In genomic region chr17:29259489-29259888, GRCm38 (mm10) we compare ENCODE assay signal across 8 mouse cellular contexts. TPM values are rescaled to one million over a fixed set of nuclear protein-coding genes. Genes with fewer than 3 reads are reported as not detected.
DNase-seq lines count a peak whose midpoint lies in the region; ATAC-seq and TF ChIP-seq lines count a peak whose summit lies in the region.
"Had no signal": no experiment of that assay in that cellular context is flagged by ENCODE, and none has a peak within 500 bp of the region (broad histone marks: within the 10 kb centered on the region; RNA-seq: fewer than 3 reads in every experiment).

No protein-coding gene starts in this region.

- H3K9me3 ChIP-seq in G1E (replicated peaks), result no peaks in the 10 kb centered on the region
- no peaks in the 10 kb centered on the region for H3K9me3 ChIP-seq in forebrain, embryonic 10.5 days

- TF ChIP-seq POLR2A in brain, embryonic 14.5 days (IDR thresholded peaks at IDR 0.05; ENCODE audit: borderline replicate concordance, extremely low read depth, insufficient read depth, insufficient read length, poor library complexity, severe bottlenecking), result no peak

- DNase-seq in G1E (ENCODE audit: low spot score), result peak; percentile 56
- peak; percentile 89 for DNase-seq in brain, embryonic 14.5 days (ENCODE audit: low read depth)
- peak; percentile 84 for DNase-seq in forebrain, embryonic 10.5 days (ENCODE audit: extremely low spot score, low spot score)
- peak; percentile 84 to 88 for DNase-seq in heart, postnatal 14 days
- DNase-seq in layer of hippocampus, adult 9-11 months, result peak; percentile 61
- DNase-seq in lung, postnatal 4 days, result peak; percentile 81 to 87
- peak; percentile 81 for DNase-seq in skeletal muscle tissue, adult 2 months (ENCODE audit: low read depth, low spot score)

- no peak; the same call in 1 of the 2 replicates for ATAC-seq in G1E (ENCODE audit: extremely low read depth, insufficient number of reproducible peaks, low FRiP score, poor library complexity, severe bottlenecking)

- H3K27me3 ChIP-seq in G1E (ENCODE audit: insufficient read depth, low read length), result no peaks in the 10 kb centered on the region
- H3K27me3 ChIP-seq in forebrain, embryonic 10.5 days (ENCODE audit: poor library complexity, severe bottlenecking), result no peaks in the 10 kb centered on the region

- TF ChIP-seq CTCF in G1E (IDR thresholded peaks at IDR 0.05; ENCODE audit: low read depth, low read length), result peak; percentile 70
- peak; percentile 99 for TF ChIP-seq CTCF in brain, embryonic 14.5 days (IDR thresholded peaks at IDR 0.05; ENCODE audit: borderline replicate concordance, extremely low read depth, insufficient read depth, insufficient read length)

- 10% methylated on average over 3 of the region's 3 CpGs for WGBS in forebrain, embryonic 10.5 days

- intact Hi-C loops in heart, postnatal 14 days (cut with DNase I), result no loop called here

- no peak overlapping the region for H3K27ac ChIP-seq in forebrain, embryonic 10.5 days
- H3K27ac ChIP-seq: macrophage had no signal

- H3K36me3 ChIP-seq in G1E (replicated peaks), result peaks cover 73% of the 10 kb centered on the region
- H3K36me3 ChIP-seq in forebrain, embryonic 10.5 days (replicated peaks), result peaks cover 75% of the 10 kb centered on the region

- peak overlapping the region; percentile 72; the same call in 1 of the 2 replicates for H3K4me3 ChIP-seq in G1E (ENCODE audit: low read depth, low read length)
- H3K4me3 ChIP-seq in forebrain, embryonic 10.5 days, result peak overlapping the region; percentile 3; the same call in 1 of the 2 replicates

- H3K4me1 ChIP-seq in G1E (ENCODE audit: insufficient read depth, low read depth, low read length), result peaks cover 74% of the 10 kb centered on the region
- H3K4me1 ChIP-seq in forebrain, embryonic 10.5 days, result peaks cover 63% of the 10 kb centered on the region

RNA-seq across cellular contexts. Expression of gene Ppil1, which starts 4.5 kb away (rescaled TPM):
- total RNA-seq in G1E (2014; fragmentation: Nextera tagmentation), result 26.3 and 29.2 TPM in 2 replicates
- total RNA-seq in G1E (2017), result 79.4 and 80.9 TPM in 2 replicates
- 59.1 and 91.6 TPM in 2 replicates for polyA plus RNA-seq in G1E (2012)
- 66.6 and 73.3 TPM in 2 replicates for polyA plus RNA-seq in brain, embryonic 14.5 days (2012; rRNA removed)
- 230 and 235 TPM in 2 replicates for polyA plus RNA-seq in forebrain, embryonic 10.5 days (2016; fragmentation: Nextera tagmentation; extraction: Ambion mirVana)
- total RNA-seq in heart, postnatal 14 days (2021), result 10 to 100 TPM; 28.8 to 33.5 TPM

RNA-seq across cellular contexts. Expression of gene BC004004, which starts 9.1 kb away (rescaled TPM):
- total RNA-seq in G1E (2014; fragmentation: Nextera tagmentation) (68.0 and 85.4 TPM in 2 replicates), G1E (2017) (51.7 TPM in 2 replicates)
- 16.0 and 19.8 TPM in 2 replicates for polyA plus RNA-seq in G1E (2012)
- 80.8 and 84.9 TPM in 2 replicates for polyA plus RNA-seq in brain, embryonic 14.5 days (2012; rRNA removed)
- 54.6 and 56.6 TPM in 2 replicates for polyA plus RNA-seq in forebrain, embryonic 10.5 days (2016; fragmentation: Nextera tagmentation; extraction: Ambion mirVana)
- total RNA-seq in heart, postnatal 14 days (2021), result 100 to 1,000 TPM; 189 to 195 TPM

RNA-seq across cellular contexts. Expression of gene Cpne5, which starts 21.5 kb away (rescaled TPM):
- total RNA-seq in G1E (2014; fragmentation: Nextera tagmentation) (1.2 and 2.1 TPM in 2 replicates), G1E (2017) (0.64 and 0.71 TPM in 2 replicates)
- 21.0 and 25.0 TPM in 2 replicates for polyA plus RNA-seq in G1E (2012)
- polyA plus RNA-seq in brain, embryonic 14.5 days (2012; rRNA removed), result 29.4 and 37.8 TPM in 2 replicates
- polyA plus RNA-seq in forebrain, embryonic 10.5 days (2016; fragmentation: Nextera tagmentation; extraction: Ambion mirVana), result 5.3 and 6.2 TPM in 2 replicates
- 1 to 10 TPM; 2.3 to 3.9 TPM for total RNA-seq in heart, postnatal 14 days (2021)
- polyA plus RNA-seq: macrophage had no signal

RNA-seq across cellular contexts. Expression of gene Pi16, which starts 58.0 kb away (rescaled TPM):
- total RNA-seq in G1E (2014; fragmentation: Nextera tagmentation) (1.7 and 2.5 TPM in 2 replicates), G1E (2017) (5.5 and 5.8 TPM in 2 replicates)
- polyA plus RNA-seq in G1E (2012), result 7.5 and 7.6 TPM in 2 replicates
- 2.9 and 3.6 TPM in 2 replicates for polyA plus RNA-seq in brain, embryonic 14.5 days (2012; rRNA removed)
- polyA plus RNA-seq in forebrain, embryonic 10.5 days (2016; fragmentation: Nextera tagmentation; extraction: Ambion mirVana), result 0.71 and 0.73 TPM in 2 replicates
- 10 to 100 TPM; 34.3 to 47.8 TPM for total RNA-seq in heart, postnatal 14 days (2021)
